Mouse (Mus musculus): ENCODE results near the gene Bik. TPM values are rescaled to one million over a fixed set of nuclear protein-coding genes. Genes with fewer than 3 reads are reported as not detected.

Bik gene
- polyA plus RNA-seq, 1 experiment from 2014 or later = 2.1 TPM

GRCm38 (mm10) chr15:83531961-83532469 is 5.4 kb downstream of the Bik start:
- Histone ChIP-seq H3K9me3 (ENCODE audit: control insufficient read depth, low read length) (no peaks in the 10 kb centered on the region), H3K4me2 (replicated peaks; ENCODE audit: low read depth, low read length) (no peak overlapping the region)

DNA sequence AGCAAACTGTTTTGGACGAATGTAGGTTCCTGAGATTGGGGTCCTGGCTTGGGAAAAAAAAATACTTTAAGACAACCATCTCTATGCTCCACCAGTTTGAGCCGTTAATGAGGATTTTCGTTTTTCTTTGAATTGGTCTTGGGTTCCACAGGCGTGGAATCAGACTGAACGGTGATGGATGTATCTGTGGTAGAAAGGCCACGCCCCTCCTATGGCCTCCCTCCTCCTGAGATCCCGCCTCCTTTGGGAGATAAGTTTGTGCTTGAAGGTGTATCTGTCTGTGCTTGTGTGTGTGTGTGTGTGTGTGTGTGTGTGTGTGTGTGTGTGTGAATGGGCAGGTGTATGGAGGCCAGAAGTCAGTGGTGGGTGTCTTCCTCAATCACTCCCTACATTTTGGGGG is 5.9 kb downstream of the Bik start:
- Histone ChIP-seq H3K4me2 (replicated peaks; ENCODE audit: low read depth, low read length) (no peak overlapping the region), H3K9me3 (ENCODE audit: control insufficient read depth, low read length) (no peaks in the 10 kb centered on the region), H3K9ac (ENCODE audit: low read depth, low read length) (no peak overlapping the region), H3K36me3 (ENCODE audit: control insufficient read depth, insufficient read depth, low read length) (no peaks in the 10 kb centered on the region), H3K27me3 (ENCODE audit: control insufficient read depth, insufficient read depth, low read length) (peaks cover 6% of the 10 kb centered on the region), H3K27ac (ENCODE audit: low read depth, low read length) (no peak overlapping the region), H3K4me3 (ENCODE audit: low read depth, low read length) (no peak overlapping the region), H3K4me1 (replicated peaks; ENCODE audit: control insufficient read depth, insufficient read depth, low read length) (no peaks in the 10 kb centered on the region)
- no peak for ATAC-seq (ENCODE audit: low FRiP score)
- WGBS = 85% methylated on average over 7 of the region's 7 CpGs
- DNase-seq (ENCODE audit: low spot score) = no peak

More at GRCm38 (mm10) chr15:83531961-83532469, 5.4 kb downstream of the Bik start:
- no peak for ATAC-seq (ENCODE audit: low FRiP score)
- WGBS = 80% methylated on average over 5 of the region's 5 CpGs
- H3K4me3 ChIP-seq (ENCODE audit: low read depth, low read length) = no peak overlapping the region
- peaks cover 12% of the 10 kb centered on the region for H3K27me3 ChIP-seq (ENCODE audit: control insufficient read depth, insufficient read depth, low read length)
- H3K36me3 ChIP-seq (ENCODE audit: control insufficient read depth, insufficient read depth, low read length) = no peaks in the 10 kb centered on the region
- H3K9ac ChIP-seq (ENCODE audit: low read depth, low read length) = no peak overlapping the region
- DNase-seq (ENCODE audit: low spot score) = no peak
- no peaks in the 10 kb centered on the region for H3K4me1 ChIP-seq (replicated peaks; ENCODE audit: control insufficient read depth, insufficient read depth, low read length)
- no peak overlapping the region for H3K27ac ChIP-seq (ENCODE audit: low read depth, low read length)

DNA sequence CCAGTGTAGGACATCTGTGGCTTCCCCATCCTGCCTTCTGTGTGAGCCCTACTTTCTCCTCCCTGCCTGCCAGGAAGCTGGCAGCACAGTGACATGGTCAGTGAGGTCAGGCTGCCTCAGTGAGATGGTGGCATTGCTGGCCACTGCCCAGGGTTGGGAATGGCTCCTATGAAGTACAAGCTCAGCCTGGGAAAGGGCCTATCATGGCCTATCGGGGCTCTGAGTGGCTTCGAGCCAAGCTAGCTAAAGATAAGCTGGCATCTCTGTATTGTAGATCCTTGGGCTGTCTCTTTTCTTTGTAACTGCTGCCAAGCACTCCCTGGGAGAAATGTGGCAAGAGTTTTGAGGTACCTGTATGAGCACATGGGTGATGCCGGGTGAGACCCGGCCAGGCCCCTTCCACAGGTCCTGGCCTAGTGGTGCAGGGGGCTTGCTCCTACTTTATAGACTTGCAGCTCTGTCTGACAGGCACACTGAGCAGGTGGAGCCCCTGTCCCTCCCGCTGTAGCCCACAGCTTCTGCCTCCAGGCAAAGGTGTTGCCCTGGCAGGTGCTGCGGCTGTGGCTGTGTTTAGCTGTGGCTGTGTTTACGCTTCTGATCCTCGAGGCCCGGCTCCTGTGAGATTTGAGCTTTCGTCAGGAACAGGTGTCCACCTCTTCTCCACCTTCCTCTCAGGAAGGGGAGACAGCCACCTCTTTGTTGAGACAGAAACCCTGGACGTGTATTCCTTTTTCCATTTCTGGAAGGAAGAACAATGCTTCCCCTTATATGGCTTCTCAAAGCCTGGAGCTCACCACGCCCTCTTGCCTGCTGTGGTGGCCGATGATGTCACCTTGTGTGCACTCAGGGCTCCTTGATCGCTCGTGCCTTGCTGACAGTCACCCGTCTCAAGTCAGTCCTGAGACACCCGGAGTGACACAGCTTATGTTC is 8.6 kb downstream of the Bik start:
- no peaks in the 10 kb centered on the region for H3K36me3 ChIP-seq (ENCODE audit: control insufficient read depth, insufficient read depth, low read length)
- H3K4me3 ChIP-seq (ENCODE audit: low read depth, low read length) = no peak overlapping the region
- no peak for DNase-seq (ENCODE audit: low spot score)
- no peak overlapping the region for H3K27ac ChIP-seq (ENCODE audit: low read depth, low read length)
- H3K4me1 ChIP-seq (replicated peaks; ENCODE audit: control insufficient read depth, insufficient read depth, low read length) = no peaks in the 10 kb centered on the region
- ATAC-seq (ENCODE audit: low FRiP score) = no peak
- no peaks in the 10 kb centered on the region for H3K9me3 ChIP-seq (ENCODE audit: control insufficient read depth, low read length)
- WGBS = 83% methylated on average over 17 of the region's 17 CpGs
- no peaks in the 10 kb centered on the region for H3K27me3 ChIP-seq (ENCODE audit: control insufficient read depth, insufficient read depth, low read length)
- no peak overlapping the region for H3K4me2 ChIP-seq (replicated peaks; ENCODE audit: low read depth, low read length)
- no peak overlapping the region for H3K9ac ChIP-seq (ENCODE audit: low read depth, low read length)

DNA sequence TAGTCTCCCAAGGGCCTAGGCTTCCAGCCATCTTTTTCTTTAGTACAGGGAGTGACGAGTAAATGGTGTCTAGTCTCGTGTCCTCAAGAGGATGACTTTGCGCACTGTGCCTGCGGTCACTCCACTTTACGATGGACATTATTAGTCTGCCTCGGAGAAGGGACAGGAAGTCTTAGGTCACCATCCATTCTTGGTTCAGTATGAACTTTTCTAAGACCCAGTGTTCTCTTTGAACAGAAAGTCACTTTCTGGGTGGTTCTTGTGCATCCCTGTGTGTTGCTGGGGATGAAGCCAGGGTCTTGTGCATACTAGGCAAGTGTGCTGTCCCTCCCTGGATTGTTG is 9.2 kb downstream of the Bik start:
- 92% methylated on average over 6 of the region's 6 CpGs for WGBS

GRCm38 (mm10) chr15:83538855-83539254 is 12.2 kb downstream of the Bik start:
- no peak for ATAC-seq (ENCODE audit: low FRiP score)

More for the DNA sequence above, 9.2 kb downstream of the Bik start:
- H3K4me3 ChIP-seq (ENCODE audit: low read depth, low read length) = no peak overlapping the region
- no peak for DNase-seq (ENCODE audit: low spot score)
- no peaks in the 10 kb centered on the region for H3K27me3 ChIP-seq (ENCODE audit: control insufficient read depth, insufficient read depth, low read length)
- no peak overlapping the region for H3K4me2 ChIP-seq (replicated peaks; ENCODE audit: low read depth, low read length)
- no peaks in the 10 kb centered on the region for H3K9me3 ChIP-seq (ENCODE audit: control insufficient read depth, low read length)
- no peak overlapping the region for H3K9ac ChIP-seq (ENCODE audit: low read depth, low read length)
- no peak for ATAC-seq (ENCODE audit: low FRiP score)
- H3K4me1 ChIP-seq (replicated peaks; ENCODE audit: control insufficient read depth, insufficient read depth, low read length) = no peaks in the 10 kb centered on the region
- no peak overlapping the region for H3K27ac ChIP-seq (ENCODE audit: low read depth, low read length)
- H3K36me3 ChIP-seq (ENCODE audit: control insufficient read depth, insufficient read depth, low read length) = no peaks in the 10 kb centered on the region

GRCm38 (mm10) chr15:83539905-83540304 is 13.2 kb downstream of the Bik start:
- WGBS = 75% methylated on average over 4 of the region's 4 CpGs
- H3K9me3 ChIP-seq (ENCODE audit: control insufficient read depth, low read length) = no peaks in the 10 kb centered on the region
- H3K4me3 ChIP-seq (ENCODE audit: low read depth, low read length) = no peak overlapping the region
- no peak for DNase-seq (ENCODE audit: low spot score)
- no peaks in the 10 kb centered on the region for H3K4me1 ChIP-seq (replicated peaks; ENCODE audit: control insufficient read depth, insufficient read depth, low read length)
- H3K4me2 ChIP-seq (replicated peaks; ENCODE audit: low read depth, low read length) = no peak overlapping the region
- no peak overlapping the region for H3K27ac ChIP-seq (ENCODE audit: low read depth, low read length)
- no peak overlapping the region for H3K9ac ChIP-seq (ENCODE audit: low read depth, low read length)
- no peaks in the 10 kb centered on the region for H3K27me3 ChIP-seq (ENCODE audit: control insufficient read depth, insufficient read depth, low read length)
- H3K36me3 ChIP-seq (ENCODE audit: control insufficient read depth, insufficient read depth, low read length) = no peaks in the 10 kb centered on the region
- no peak for ATAC-seq (ENCODE audit: low FRiP score)

More at GRCm38 (mm10) chr15:83538855-83539254, 12.2 kb downstream of the Bik start:
- 92% methylated on average over 2 of the region's 2 CpGs for WGBS
- H3K36me3 ChIP-seq (ENCODE audit: control insufficient read depth, insufficient read depth, low read length) = no peaks in the 10 kb centered on the region
- no peaks in the 10 kb centered on the region for H3K4me1 ChIP-seq (replicated peaks; ENCODE audit: control insufficient read depth, insufficient read depth, low read length)
- H3K27ac ChIP-seq (ENCODE audit: low read depth, low read length) = no peak overlapping the region
- no peak for DNase-seq (ENCODE audit: low spot score)
- no peak overlapping the region for H3K4me2 ChIP-seq (replicated peaks; ENCODE audit: low read depth, low read length)
- no peak overlapping the region for H3K4me3 ChIP-seq (ENCODE audit: low read depth, low read length)
- H3K9ac ChIP-seq (ENCODE audit: low read depth, low read length) = no peak overlapping the region
- H3K9me3 ChIP-seq (ENCODE audit: control insufficient read depth, low read length) = no peaks in the 10 kb centered on the region
- no peaks in the 10 kb centered on the region for H3K27me3 ChIP-seq (ENCODE audit: control insufficient read depth, insufficient read depth, low read length)

GRCm38 (mm10) chr15:83541647-83542287 is 15.1 kb downstream of the Bik start:
- Histone ChIP-seq H3K4me2 (replicated peaks; ENCODE audit: low read depth, low read length) (no peak overlapping the region), H3K27me3 (ENCODE audit: control insufficient read depth, insufficient read depth, low read length) (no peaks in the 10 kb centered on the region), H3K9me3 (ENCODE audit: control insufficient read depth, low read length) (no peaks in the 10 kb centered on the region), H3K4me3 (ENCODE audit: low read depth, low read length) (no peak overlapping the region), H3K4me1 (replicated peaks; ENCODE audit: control insufficient read depth, insufficient read depth, low read length) (no peaks in the 10 kb centered on the region), H3K9ac (ENCODE audit: low read depth, low read length) (no peak overlapping the region), H3K36me3 (ENCODE audit: control insufficient read depth, insufficient read depth, low read length) (0 out of 2 replicates have a peak, but pooled peaks cover under 1% of the 10 kb centered on the region), H3K27ac (ENCODE audit: low read depth, low read length) (no peak overlapping the region)
- 84% methylated on average over 9 of the region's 9 CpGs for WGBS
- no peak for ATAC-seq (ENCODE audit: low FRiP score)
- DNase-seq (ENCODE audit: low spot score) = no peak

- Histone ChIP-seq H3K4me3 (ENCODE audit: low read depth, low read length) (no peak overlapping the region), H3K36me3 (ENCODE audit: control insufficient read depth, insufficient read depth, low read length) (0 out of 2 replicates have a peak, but pooled peaks cover 3% of the 10 kb centered on the region), H3K4me2 (replicated peaks; ENCODE audit: low read depth, low read length) (no peak overlapping the region), H3K27me3 (ENCODE audit: control insufficient read depth, insufficient read depth, low read length) (no peaks in the 10 kb centered on the region), H3K4me1 (replicated peaks; ENCODE audit: control insufficient read depth, insufficient read depth, low read length) (no peaks in the 10 kb centered on the region), H3K27ac (ENCODE audit: low read depth, low read length) (no peak overlapping the region), H3K9ac (ENCODE audit: low read depth, low read length) (no peak overlapping the region), H3K9me3 (ENCODE audit: control insufficient read depth, low read length) (no peaks in the 10 kb centered on the region)
- 91% methylated on average over 7 of the region's 7 CpGs for whole genome bisulfite sequencing
- no peak for ATAC-seq (ENCODE audit: low FRiP score)
- no peak for DNase-seq (ENCODE audit: low spot score)
These were observed 19.4 kb downstream of the Bik start for GRCm38 (mm10) chr15:83546029-83546428.
